Mouse (Mus musculus) megakaryocyte-erythroid progenitor cell, adult 5-6 weeks (primary cell): ENCODE data around the gene Ror2. TPM values are rescaled to one million over a fixed set of nuclear protein-coding genes. Genes with fewer than 3 reads are reported as not detected.

ENCODE experiments used
- ATAC-seq: replicated peaks from 2 replicates; pipeline ENCODE4 v1.8.0; 2016; ENCODE audit warnings: mild to moderate bottlenecking, inconsistent platforms; ENCODE audit not compliant: severe bottlenecking, poor library complexity, low FRiP score, low TSS enrichment
- total RNA-seq, 2 experiments: library from RNA; stranded (forward) in 1 of 2; stranded (reverse) in 1 of 2; fragments of 200-1000, 215-1000 nt in 1 of 2; fragments of >200 nt in 1 of 2; fragmentation: Nextera tagmentation in 1 of 2; gene quantifications; 2 replicates each; pipeline ENCODE4 v1.2.3; 2014 to 2017

Ror2 gene
- total RNA-seq, 2 experiments from 2014 or later, result not detected

DNA sequence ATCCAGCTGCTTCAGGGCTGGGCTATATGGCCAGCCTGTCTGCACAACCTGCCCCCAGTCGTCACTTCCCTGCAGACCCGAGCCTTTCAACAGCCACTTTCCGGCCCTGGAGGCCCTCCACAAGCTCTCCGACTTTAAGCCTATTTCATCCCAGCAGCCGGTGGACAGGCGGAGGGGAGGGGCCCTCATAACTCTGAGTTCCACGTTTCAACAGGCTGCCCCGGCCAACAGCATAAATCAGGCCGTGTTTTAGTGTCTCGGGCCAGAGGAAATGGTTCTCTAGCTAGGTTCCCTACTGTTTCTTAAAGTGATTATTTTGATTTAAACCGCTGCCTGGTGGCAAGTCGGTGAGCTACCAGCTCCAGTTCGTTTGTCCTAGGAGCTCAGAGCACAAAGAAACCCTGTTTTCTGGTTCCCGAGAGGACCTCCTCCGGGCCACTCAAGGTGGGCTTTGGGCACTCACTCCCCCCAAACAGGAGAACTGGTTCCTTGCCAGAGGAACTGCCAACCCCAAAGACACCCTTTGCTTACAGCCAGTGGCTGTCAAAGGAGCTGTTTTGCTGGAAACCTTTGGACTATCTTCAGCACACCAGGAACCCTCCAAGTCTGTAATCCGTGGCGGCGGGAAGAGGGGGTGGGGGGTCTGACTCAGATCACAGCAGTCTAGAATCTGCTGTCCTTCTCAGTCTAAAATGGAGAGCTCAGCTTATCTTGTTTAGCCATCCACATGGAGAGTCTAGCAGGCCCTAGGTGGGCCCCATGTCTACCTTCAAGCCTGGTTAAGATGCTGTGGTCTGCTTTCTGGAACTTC, 84.1 kb downstream of the Ror2 start:
- ATAC-seq, result no peak

DNA sequence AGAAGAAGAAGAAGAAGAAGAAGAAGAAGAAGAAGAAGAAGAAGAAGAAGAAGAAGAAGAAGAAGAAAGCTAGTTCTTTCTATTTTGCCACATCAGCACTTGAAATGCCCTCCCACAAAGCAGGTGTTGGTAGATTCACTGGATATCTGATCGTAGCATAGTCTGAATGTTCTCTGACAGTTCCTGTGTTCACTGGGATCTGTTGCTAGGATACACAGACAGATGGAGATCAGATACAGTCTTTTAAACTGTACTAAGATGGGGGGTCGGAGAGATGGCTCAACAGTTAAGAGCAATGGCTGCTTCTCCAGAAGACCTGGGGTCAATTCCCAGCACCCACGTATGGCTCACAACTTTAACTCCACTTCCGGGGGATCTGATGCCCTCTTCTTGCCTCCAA, 85.8 kb downstream of the Ror2 start:
- no peak for ATAC-seq

DNA sequence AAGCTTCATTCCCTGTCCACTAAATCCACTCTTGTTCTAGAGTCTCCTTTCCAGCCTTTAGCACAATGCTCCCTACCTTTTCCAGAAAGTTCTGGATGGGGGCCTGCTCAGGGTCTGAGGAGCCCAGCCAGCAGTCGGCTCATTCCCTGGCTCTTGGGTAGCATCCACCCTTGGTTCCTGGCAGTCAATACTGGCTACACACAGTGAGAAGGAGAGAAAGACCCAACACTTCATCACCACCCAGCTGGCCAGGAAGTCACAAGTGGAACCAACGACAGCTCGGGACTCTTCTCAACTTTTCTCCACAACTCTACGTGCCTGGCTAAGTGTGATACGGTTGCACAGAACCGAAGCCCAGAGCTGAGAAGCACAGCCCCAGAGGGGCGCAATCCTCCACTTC, 86.7 kb downstream of the Ror2 start:
- no peak for ATAC-seq

DNA sequence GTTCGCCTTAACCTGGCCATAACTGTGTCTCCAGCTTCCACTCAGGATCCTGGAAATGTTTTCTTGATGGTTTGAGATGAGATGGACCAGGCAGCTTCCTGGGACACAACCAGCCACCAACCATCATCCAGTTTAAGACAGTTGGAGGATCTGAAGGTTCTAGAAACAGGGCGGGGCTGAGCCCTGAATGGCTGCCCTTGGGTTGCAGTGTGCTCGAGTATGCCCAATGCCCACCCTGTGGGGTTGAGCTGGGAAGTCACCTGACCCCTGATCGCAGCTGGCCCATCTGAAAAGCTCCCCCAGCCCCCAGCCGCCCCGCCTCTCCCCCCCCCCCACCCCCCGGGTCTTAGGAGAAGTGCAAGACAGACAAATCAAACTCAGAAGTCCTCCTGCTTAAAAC, 89.2 kb downstream of the Ror2 start:
- no peak for ATAC-seq

DNA sequence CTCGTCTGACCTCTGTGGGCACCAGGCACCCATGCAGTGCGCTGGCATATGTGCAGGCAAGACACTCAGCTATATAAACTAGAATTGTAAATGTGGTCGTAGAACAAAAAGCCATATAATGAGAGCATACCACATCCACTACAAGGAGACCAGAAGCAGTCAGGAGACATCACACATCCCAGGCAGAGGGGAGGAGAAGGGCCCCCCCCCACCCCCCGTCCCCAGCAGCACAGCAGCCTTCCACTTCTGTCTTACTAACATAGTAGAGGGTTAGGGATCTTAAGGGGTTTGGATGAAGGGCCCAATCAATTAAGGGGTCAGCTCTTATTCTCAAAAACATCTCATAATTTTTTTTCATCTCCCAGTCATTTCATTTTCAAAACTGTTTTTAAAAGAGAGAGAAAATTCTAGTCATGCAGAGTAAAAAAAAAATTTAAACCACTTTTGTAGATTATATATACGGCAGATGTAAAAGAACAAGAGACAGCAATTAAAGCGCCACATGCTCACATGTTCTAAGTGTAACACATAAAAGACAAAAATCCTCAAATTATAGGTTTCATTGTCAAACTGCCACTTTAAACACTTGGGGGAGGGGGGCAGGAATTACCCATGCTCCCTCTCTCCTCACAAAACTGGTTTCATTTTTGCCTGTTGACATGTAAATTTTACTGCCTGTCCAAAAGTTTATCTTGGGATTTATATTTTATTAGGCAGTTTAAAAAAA, 89.8 kb downstream of the Ror2 start:
- no peak for ATAC-seq

DNA sequence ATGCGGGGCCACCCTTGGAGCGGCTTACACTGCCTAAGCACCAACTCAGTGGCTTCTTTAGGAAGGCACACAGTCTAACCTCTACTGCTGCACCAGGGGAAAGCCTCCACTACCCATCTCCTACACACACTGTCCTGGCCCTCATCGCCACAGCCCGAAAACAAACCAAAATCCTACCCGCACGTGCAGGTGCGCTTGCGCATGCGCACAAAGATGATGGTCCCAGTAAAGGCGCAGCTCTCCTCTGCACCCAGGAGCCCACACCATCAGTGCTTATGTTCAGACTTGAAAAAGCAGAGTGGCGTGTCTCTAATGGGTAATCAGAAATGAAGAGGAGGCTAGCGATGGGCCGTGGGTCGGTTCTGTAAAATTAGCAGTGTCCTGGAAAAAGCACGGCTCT, 91.6 kb downstream of the Ror2 start:
- no peak for ATAC-seq

DNA sequence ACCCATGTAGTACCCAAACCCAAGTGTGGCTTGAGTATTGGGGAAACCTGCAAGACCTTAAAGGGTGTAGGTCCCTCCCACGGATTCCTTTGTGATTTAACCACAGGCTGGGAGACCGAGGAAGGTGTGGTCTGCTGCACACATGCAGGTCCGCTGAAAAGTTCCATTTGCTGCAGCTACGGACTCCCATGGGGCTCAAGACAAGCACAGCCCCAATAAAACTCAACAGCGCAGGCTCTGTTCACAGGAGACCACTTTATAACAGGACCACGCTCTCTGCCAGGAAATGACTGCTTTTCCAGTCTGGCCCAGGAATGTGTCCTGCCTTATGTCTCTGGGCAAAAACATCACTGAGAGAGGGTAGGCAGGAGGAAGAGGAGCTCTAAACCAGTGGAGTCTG, 92.2 kb downstream of the Ror2 start:
- ATAC-seq, result no peak

DNA sequence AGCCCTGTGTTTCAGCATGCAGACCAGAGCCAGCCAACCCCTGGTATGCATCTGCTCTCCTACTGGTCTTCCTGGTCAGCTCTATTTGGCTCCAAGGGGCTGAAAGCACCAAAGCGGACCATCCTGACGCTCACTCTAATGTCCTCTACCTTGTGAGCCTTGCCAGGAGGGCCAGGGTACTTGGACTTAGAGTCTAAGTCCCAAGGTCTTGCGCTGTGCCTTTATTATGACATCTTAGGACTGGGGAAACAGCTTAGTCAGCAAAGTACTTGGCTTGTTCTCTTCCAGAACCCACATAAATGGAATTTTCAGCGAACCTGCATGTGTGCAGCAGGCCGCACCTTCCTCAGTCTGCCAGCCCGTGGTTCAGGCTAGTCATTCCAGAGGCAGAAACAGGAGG, 93.6 kb downstream of the Ror2 start:
- ATAC-seq, result no peak

DNA sequence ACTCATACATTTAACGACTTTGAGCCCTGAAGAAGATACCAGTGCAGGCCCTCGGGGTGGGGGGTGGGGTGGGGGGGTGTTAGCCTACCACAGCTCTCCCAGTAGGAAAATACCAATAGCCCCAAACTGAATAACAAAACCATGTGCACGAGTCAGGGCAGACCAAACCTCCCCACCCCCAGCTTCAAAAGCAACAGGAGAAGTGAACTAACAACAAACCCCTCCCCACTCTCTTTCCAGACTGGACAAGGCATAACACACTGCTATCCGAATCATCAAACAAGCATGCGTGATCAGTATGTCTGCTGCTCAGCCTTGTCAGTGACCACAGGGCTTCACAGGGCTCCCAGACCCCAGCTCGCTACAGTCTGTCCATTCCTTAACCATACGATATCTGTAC, 94.3 kb downstream of the Ror2 start:
- ATAC-seq, result no peak

DNA sequence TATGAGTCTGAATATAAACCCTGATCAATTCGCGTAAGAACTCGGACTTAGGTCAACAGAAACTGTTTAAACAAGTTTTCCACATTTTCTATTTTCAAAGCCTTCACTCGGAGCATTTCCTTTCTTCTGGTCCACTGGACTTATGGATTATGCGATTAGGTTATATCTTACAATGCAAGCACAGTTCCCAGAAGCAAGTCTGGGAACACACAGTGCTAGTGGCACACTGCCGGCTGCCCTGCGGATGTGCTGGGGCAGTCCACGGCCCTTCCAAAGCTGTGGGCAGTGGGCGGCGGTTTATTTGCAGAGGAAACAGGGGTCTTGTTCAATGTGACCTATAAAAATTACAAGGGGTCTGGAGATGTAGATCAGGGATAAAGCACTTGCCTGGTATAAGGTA, 97.0 kb downstream of the Ror2 start:
- ATAC-seq, result no peak

DNA sequence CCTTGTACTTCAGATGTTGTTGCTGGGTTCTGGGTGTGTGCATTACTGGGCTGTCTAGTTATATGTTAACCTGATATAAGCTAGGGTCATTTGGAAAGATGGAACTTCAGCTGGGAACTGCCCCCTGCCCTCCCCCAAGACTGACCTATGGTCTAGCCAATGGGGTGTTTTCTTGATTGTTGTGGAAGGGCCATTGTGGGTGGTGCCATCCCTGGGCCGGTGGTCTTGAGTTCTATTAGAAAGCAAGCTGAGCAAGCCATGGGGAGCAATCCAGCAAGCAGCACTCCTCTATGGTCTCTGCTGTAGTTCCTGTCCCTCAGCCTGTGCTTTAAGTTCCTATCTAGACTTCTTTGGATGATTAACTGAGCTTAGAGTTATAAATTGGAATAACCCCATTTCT, 101.1 kb downstream of the Ror2 start:
- no peak for ATAC-seq

DNA sequence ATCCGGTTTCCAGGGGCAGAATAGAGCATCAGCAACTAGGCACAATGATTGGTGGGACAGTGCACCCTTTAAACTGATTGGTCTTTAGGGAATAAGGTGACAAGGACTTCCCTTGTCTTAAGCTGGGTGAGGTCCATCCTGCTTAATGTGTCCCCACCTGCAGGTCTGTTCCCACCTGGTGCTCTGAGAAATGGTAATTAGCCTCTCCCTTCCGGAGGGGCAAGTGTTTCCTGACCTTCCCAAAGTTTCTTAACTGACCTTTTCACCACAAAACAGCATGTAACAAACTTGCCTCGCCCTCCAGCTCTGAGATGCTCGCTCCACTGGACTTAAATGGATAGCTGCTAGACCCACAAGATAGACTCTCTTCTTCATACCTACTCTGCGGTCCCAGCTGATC, 101.8 kb downstream of the Ror2 start:
- no peak for ATAC-seq

DNA sequence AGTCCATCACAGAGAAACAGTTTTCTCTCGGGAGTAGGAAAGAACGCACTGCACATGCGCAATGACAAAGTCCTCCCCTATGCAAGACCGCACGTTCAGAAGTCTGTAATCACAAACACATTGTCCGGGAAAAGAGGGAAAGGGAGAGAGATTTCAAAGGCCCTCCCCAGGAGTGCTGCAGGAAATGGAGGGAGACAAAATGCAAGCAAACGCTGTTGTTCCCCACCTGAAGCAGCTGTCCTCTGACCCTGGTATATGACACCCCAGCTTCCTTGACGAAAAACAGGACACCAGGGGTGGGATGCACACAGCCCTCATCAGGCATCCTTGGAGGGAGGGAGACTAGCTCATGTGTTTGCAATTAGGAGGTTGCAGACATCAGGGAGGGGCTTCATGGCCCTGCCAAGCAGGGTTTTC, 102.8 kb downstream of the Ror2 start:
- ATAC-seq, result no peak

DNA sequence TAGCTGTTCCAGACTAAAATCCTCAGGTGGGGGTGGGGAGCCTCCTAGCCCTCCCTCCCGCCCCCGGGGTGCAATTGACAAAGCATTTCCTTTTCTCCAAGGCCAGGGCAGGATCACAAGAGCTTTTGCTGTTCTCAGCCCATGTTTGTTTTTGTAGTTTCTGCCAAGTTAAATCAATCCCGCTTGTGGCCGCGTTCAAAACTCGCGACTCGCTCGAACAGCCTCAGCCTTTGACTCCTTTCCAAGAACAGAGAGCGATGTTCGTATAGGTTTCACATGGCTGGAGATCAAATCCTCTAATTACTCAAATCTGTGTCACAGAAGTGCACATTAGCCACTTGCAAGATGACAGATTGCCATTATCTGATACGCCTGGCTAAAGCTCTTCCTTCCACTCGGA, 107.3 kb downstream of the Ror2 start:
- no peak for ATAC-seq

DNA sequence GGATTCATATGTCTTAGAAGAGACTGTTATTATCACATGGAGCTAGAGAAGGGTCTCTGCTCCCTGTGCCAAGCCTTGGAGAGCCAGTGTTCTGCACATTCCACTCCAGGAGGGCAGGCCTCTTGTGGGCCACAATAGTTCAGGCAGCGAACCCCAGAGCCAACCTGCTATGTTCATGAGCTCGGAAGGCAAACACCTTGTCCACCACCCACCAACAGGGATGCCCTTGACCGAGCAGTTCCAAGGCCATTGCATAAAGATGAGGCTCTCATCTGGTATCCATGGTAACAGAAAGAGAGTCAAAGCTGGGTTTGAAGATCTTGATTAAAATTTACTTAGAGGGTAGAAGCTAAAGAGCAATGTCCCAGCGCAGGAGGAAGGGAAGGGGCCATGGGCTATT, 107.8 kb downstream of the Ror2 start:
- no peak for ATAC-seq

DNA sequence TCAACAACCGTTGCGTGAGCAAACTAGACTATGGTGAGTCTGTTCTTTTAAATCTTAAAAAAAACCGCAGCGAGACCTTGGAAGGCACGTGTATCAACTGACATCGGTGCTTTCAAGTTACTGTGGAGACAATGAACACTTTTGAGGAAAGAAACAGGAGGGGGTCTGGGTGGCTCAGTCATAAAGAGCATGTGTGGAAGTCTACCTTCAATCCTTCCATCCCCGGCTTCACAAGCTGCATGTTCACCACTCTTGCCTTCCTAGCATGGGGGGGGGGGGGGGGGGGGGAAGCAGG, 108.6 kb downstream of the Ror2 start:
- ATAC-seq, result no peak

DNA sequence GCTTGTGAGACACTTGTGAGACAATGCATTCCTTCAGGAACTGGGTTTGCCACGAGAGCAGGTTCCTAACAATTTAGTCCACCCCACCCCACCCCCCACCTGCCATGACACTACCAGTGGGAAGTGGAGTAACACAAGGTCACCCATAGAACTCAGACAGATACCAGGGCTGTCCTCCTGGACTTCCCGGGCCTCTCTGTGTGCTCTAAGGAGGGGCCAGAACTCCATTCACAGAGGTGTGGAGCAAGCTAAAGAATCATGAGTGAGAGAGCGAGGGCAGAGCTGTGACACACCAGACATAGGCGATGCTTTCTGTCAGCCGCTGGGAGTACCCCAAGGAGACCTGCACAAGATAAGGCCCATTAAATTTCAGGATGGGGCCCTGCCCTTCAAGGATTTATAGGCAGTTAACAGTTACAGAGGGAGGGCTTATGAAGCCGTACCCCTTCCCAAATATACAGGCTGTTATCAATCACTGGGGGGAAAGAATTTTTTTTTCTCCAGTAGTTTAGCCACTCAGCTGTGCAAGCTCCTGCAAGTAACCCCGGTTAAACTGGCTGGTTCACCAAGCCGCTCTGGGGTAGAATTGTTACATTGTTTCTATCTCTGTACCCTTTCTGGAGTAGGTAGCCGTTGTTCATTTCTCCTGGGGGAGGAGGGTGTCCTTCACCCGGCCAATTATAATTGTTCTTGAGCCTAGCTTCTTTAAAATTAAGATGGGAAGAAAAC, 109.1 kb downstream of the Ror2 start:
- ATAC-seq, result no peak

DNA sequence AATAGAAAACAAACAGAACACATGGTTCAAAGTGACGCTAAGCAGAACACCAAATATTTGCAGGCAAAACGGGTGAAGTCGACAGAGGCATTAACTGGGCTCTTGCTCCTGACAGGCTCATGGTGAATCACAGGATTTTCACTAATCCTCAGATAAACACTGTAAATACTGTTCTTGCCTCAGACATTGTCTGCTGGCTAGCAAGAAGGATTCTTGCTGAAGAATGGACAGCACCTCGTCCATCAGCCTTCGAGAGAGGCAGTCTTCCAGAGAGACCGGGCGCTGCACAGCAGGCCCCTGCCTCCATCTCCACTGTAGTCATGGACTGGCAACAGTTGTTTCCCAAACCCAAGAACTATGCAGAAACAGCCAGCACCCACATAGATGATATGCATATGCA, 110.9 kb downstream of the Ror2 start:
- ATAC-seq, result no peak

DNA sequence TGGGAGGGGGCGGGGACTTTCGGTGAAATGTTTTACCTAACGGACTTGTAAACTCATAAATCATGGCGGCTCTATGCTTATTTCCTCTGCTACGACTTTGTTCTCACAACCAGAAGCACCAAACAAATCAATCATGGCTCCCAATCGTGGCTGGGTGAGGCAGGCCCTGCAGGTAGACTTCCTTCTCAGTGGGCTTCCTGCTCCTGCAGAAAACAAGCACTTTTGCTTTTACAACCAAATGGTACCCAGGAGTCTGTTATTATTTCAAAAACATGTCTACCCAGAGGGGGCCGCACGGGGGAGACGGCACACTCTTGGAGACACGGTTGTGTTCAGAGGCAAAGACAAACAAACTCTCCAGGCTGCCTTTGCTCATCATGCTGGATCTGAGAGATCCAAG, 122.3 kb downstream of the Ror2 start:
- ATAC-seq, result no peak

DNA sequence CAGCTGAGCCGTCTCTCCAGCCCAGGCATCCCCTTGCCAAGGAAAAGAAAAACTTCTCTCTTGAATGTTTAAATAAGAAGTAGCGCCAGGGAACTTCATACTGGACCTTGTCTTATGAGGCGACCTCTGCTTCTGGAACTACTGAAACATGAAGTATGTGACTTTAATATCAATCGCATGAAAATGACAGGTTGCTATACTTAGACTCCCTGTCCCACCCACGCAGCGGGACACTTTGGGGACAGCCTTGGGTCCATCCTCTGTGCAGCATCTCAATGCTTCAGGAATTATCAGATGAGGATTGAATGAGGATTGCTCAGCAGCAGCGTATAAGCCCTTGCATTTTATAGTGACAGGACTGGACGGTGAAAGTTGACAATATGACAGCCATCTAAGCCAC, 122.9 kb downstream of the Ror2 start:
- ATAC-seq, result no peak

DNA sequence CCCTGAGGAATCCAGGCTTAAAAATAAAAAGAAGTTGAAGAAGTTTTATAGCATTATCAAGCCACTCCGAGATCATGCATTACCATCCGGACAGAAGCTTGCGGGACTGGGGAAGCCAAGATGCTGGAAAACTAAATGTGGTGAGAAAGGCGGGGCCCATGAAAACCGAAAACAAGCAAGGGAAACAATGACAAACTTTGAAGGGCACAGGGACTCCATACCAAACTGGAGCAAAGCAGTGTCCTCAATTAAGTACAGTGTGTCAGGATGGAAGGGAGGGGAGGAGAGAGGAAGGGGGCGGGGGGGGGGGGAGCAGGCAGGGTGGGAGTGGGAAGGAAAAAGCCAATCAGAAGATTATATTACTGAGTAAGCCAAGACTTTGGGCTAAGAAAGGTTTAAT, 126.4 kb downstream of the Ror2 start:
- no peak for ATAC-seq
